Mouse (Mus musculus) spleen, postnatal 14 days (tissue): ENCODE data around the gene Exo5.

Experiments used
- DNase-seq, 2 experiments: peaks; one replicate each; pipeline ENCODE4 v3.0.0; 2021 to 2022; ENCODE audit warnings: low spot score in 2 of 2

Gene Exo5

GRCm38 (mm10) chr4:120905644-120906043 lies 19.2 kb downstream of the Exo5 start:
- no peak for DNase-seq

- no peak for DNase-seq
Measured at GRCm38 (mm10) chr4:120904533-120904932, 20.3 kb downstream of the Exo5 start.

GRCm38 (mm10) chr4:120895810-120896584 lies 28.8 kb downstream of the Exo5 start:
- DNase-seq: no peak

- DNase-seq: no peak
Measured at GRCm38 (mm10) chr4:120895226-120895625, 29.6 kb downstream of the Exo5 start.

- no peak for DNase-seq
Measured at GRCm38 (mm10) chr4:120894584-120894983, 30.2 kb downstream of the Exo5 start.

- DNase-seq: no peak
Measured at GRCm38 (mm10) chr4:120893656-120894401, 31.0 kb downstream of the Exo5 start.

- DNase-seq: no peak
Measured at GRCm38 (mm10) chr4:120892516-120892915, 32.3 kb downstream of the Exo5 start.

GRCm38 (mm10) chr4:120891960-120892359 lies 32.9 kb downstream of the Exo5 start:
- no peak for DNase-seq

GRCm38 (mm10) chr4:120890754-120891440 lies 33.9 kb downstream of the Exo5 start:
- DNase-seq: no peak

GRCm38 (mm10) chr4:120888884-120889283 lies 35.9 kb downstream of the Exo5 start:
- DNase-seq: no peak

- peak in 1 of 2 experiments; percentile 25 for DNase-seq
Measured at GRCm38 (mm10) chr4:120887381-120888112, 37.3 kb downstream of the Exo5 start.

GRCm38 (mm10) chr4:120886811-120887210 lies 38.0 kb downstream of the Exo5 start:
- no peak for DNase-seq

GRCm38 (mm10) chr4:120886131-120886530 lies 38.7 kb downstream of the Exo5 start:
- no peak for DNase-seq

- DNase-seq: no peak
Measured at GRCm38 (mm10) chr4:120885208-120886120, 39.4 kb downstream of the Exo5 start.

GRCm38 (mm10) chr4:120882002-120882625 lies 42.7 kb downstream of the Exo5 start:
- DNase-seq: no peak

- no peak for DNase-seq
Measured at GRCm38 (mm10) chr4:120880731-120881432, 43.9 kb downstream of the Exo5 start.

- DNase-seq: no peak
Measured at GRCm38 (mm10) chr4:120879386-120879785, 45.4 kb downstream of the Exo5 start.

GRCm38 (mm10) chr4:120878728-120879127 lies 46.1 kb downstream of the Exo5 start:
- no peak for DNase-seq

- no peak for DNase-seq
Measured at GRCm38 (mm10) chr4:120875961-120876360, 48.9 kb downstream of the Exo5 start.
